Mouse (Mus musculus) hindbrain, embryonic 15.5 days (tissue): ENCODE measurements around the gene Ric1. TPM values are rescaled to one million over a fixed set of nuclear protein-coding genes. Genes with fewer than 3 reads are reported as not detected.

Experiments
- ATAC-seq: fragments of 200-750 bp; cut with Nextera tagmentation; 2 replicates; pipeline ENCODE4 v1.8.0; 2017; ENCODE audit warnings: low read depth, moderate number of reproducible peaks, moderate TSS enrichment; ENCODE audit not compliant: low FRiP score
- H3K27ac ChIP-seq: fragments of 300-500 bp; sonication (generic); replicated peaks from 2 replicates; pipeline ENCODE4 v1.5.1; 2015; ENCODE audit warnings: mild to moderate bottlenecking, inconsistent platforms
- H3K27me3 ChIP-seq: fragments of 300-500 bp; sonication (generic); 2 replicates; pipeline ENCODE4 v1.6.1; 2015; ENCODE audit warnings: control low read depth, inconsistent platforms
- H3K36me3 ChIP-seq: fragments of 300-500 bp; sonication (generic); 2 replicates; pipeline ENCODE4 v1.6.1; 2015; ENCODE audit warnings: control low read depth, inconsistent platforms
- H3K4me1 ChIP-seq: fragments of 300-500 bp; sonication (generic); replicated peaks from 2 replicates; pipeline ENCODE4 v1.6.1; 2015; ENCODE audit warnings: control low read depth, inconsistent platforms
- H3K4me2 ChIP-seq: fragments of 300-500 bp; sonication (generic); 2 replicates; pipeline ENCODE4 v1.6.1; 2015; ENCODE audit warnings: moderate library complexity, mild to moderate bottlenecking, inconsistent platforms
- H3K4me3 ChIP-seq: fragments of 300-500 bp; sonication (generic); 2 replicates; pipeline ENCODE4 v1.5.1; 2015; ENCODE audit warnings: mild to moderate bottlenecking, inconsistent platforms
- H3K9ac ChIP-seq: fragments of 300-500 bp; sonication (generic); 2 replicates; pipeline ENCODE4 v1.6.1; 2015; ENCODE audit warnings: inconsistent platforms
- H3K9me3 ChIP-seq: fragments of 300-500 bp; sonication (generic); 2 replicates; pipeline ENCODE4 v1.6.1; 2016; ENCODE audit warnings: control low read depth, inconsistent platforms
- WGBS: fragments of 180-500 bp; shearing (Covaris S2); methylation state at CpG from one replicate; pipeline ENCODE4 v1.1.7; 2015; 5-methylcytosine and 5-hydroxymethylcytosine counted together
- polyA plus RNA-seq: library from polyadenylated mRNA; unstranded; fragments of >200 nt; fragmentation: Nextera tagmentation; extraction: Ambion mirVana; gene quantifications from 2 replicates; pipeline ENCODE4 v1.2.1, GENCODE M21; 2015

Gene Ric1
- polyA plus RNA-seq, 1 experiment from 2014 or later: 12.0 TPM

GRCm38 (mm10) chr19:29596985-29597384 is 74.9 kb downstream of the Ric1 start:
- ATAC-seq: no peak
- H3K27ac ChIP-seq: no peak overlapping the region
- 93% methylated on average over 2 of the region's 2 CpGs for WGBS
- H3K4me3 ChIP-seq: no peak overlapping the region
- no peak overlapping the region for H3K9ac ChIP-seq
- H3K4me2 ChIP-seq: no peak overlapping the region
- peaks cover 47% of the 10 kb centered on the region for H3K36me3 ChIP-seq
- no peaks in the 10 kb centered on the region for H3K4me1 ChIP-seq
- no peaks in the 10 kb centered on the region for H3K27me3 ChIP-seq
- H3K9me3 ChIP-seq: no peaks in the 10 kb centered on the region

DNA sequence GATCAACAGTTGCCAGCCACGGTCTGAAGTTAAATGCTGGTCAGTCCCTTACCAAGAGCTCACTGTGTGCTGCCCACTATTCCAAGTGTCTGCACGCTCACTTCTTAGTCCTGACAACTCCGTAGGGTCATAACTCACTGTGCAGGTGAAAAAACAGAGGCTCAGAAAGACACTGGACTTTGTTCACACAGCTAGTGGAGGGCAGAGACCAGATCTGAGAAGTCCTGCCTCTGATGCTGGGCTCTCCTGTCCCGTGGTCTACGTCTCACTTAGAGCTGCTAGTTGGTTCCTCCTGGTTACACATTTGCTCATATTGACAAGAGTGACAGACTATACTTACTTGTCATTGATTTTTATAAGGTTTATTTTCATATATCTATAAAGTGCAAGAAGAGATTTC is 76.9 kb downstream of the Ric1 start:
- Histone ChIP-seq H3K4me2 (no peak overlapping the region), H3K9me3 (no peaks in the 10 kb centered on the region), H3K4me3 (no peak overlapping the region), H3K9ac (no peak overlapping the region), H3K27me3 (no peaks in the 10 kb centered on the region), H3K27ac (no peak overlapping the region), H3K4me1 (no peaks in the 10 kb centered on the region), H3K36me3 (peaks cover 65% of the 10 kb centered on the region)
- ATAC-seq: no peak
- WGBS: 95% methylated on average over 5 of the region's 5 CpGs

DNA sequence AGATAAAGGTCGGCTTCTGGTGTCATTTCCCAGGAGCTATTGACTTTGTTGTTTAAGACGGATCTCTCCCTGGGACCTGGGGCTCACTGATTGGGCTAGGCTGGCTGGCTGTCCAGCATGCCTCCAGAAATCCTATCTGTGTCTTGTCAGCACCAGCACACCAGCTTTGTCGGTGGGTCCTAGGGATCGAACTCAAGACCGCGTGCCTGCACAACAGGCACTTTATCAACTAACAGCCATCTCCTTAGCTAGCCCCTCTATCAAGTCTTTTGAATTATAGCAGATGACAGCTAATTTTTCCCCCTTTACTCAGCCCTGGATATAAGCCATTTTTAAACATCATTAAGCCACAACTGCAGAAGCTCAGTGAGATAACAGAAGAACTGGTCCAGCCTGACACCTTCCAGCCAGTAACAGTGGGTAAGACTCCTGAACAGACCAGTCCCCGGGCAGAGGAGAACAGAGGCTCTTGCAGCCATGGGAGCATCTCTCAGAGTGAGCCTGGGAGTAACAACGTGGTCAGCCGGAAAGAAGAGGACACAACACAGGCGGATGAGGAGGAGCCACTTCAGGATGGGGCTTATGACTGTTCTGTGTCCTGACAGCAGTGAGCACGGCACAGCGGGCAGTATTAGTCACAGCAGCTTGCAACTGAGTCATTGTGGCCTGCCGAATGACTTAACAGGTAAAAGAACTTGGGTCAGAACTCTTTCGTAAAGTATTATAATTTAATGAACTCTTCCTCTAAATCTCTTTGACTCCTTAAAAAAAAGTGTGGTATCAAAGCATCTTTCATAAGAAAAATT is 81.7 kb downstream of the Ric1 start:
- WGBS: 88% methylated on average over 14 of the region's 14 CpGs

DNA sequence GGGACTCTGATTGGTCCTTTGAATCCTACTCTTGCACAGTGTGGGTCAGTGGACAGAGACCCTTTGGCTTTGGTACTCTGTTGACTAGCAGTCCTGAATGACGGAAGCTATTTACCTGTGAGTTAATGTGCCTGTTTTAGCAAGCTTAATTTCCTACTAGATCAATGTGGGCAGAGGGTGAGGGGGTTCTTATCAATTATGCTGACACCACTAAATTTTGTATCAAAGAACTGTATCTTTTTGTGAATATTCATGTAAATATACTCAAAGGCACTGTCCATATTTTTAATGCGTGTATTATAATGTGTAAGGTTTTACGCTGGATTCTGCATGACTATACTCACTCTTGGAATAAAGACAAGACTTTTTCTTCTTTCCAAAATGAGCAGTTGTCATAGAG is 82.6 kb downstream of the Ric1 start:
- 89% methylated on average over 3 of the region's 3 CpGs for WGBS
- no peaks in the 10 kb centered on the region for H3K27me3 ChIP-seq

More for the DNA sequence above, 81.7 kb downstream of the Ric1 start:
- Histone ChIP-seq H3K4me1 (no peaks in the 10 kb centered on the region), H3K9ac (no peak overlapping the region), H3K27ac (no peak overlapping the region), H3K4me2 (no peak overlapping the region), H3K36me3 (peaks cover 45% of the 10 kb centered on the region), H3K27me3 (no peaks in the 10 kb centered on the region), H3K4me3 (no peak overlapping the region), H3K9me3 (no peaks in the 10 kb centered on the region)
- no peak for ATAC-seq

GRCm38 (mm10) chr19:29607521-29607920 is 85.4 kb downstream of the Ric1 start:
- Histone ChIP-seq H3K4me3 (no peak overlapping the region), H3K27ac (no peak overlapping the region), H3K9ac (no peak overlapping the region), H3K9me3 (no peaks in the 10 kb centered on the region), H3K4me2 (no peak overlapping the region), H3K4me1 (no peaks in the 10 kb centered on the region), H3K27me3 (no peaks in the 10 kb centered on the region), H3K36me3 (peaks cover 30% of the 10 kb centered on the region)
- no peak for ATAC-seq
- 95% methylated on average over 4 of the region's 4 CpGs for WGBS

More for the DNA sequence above, 82.6 kb downstream of the Ric1 start:
- H3K4me1 ChIP-seq: no peaks in the 10 kb centered on the region
- no peak overlapping the region for H3K9ac ChIP-seq
- no peaks in the 10 kb centered on the region for H3K9me3 ChIP-seq
- H3K27ac ChIP-seq: no peak overlapping the region
- H3K4me3 ChIP-seq: no peak overlapping the region
- H3K36me3 ChIP-seq: peaks cover 36% of the 10 kb centered on the region
- no peak overlapping the region for H3K4me2 ChIP-seq
- no peak for ATAC-seq

- 78% methylated on average over 4 of the region's 4 CpGs for WGBS
- no peaks in the 10 kb centered on the region for H3K9me3 ChIP-seq
- ATAC-seq: no peak
- H3K4me1 ChIP-seq: no peaks in the 10 kb centered on the region
- H3K27me3 ChIP-seq: no peaks in the 10 kb centered on the region
- H3K36me3 ChIP-seq: peaks cover 30% of the 10 kb centered on the region
- no peak overlapping the region for H3K27ac ChIP-seq
- no peak overlapping the region for H3K4me2 ChIP-seq
- no peak overlapping the region for H3K4me3 ChIP-seq
- H3K9ac ChIP-seq: no peak overlapping the region
Observed at GRCm38 (mm10) chr19:29608212-29608611, 86.1 kb downstream of the Ric1 start.

DNA sequence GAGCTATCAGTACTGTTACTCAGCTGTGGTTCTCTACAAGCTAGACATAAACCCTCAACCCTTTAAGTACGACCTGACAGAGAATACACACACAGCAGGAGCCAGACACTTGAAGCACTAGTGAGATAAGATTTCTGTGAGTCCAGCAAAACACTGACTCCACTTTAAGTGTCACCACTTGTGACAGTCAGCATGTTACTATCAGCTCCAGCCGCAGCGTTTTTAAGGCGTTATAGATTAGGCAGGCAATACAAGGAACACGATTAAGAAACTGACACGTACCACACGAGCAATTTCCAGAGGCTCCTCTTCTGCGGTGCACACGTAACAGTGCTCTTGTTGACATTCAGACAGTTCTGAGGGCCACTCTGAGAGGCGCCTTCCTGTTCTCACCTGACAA is 88.8 kb downstream of the Ric1 start:
- 90% methylated on average over 10 of the region's 10 CpGs for WGBS
- no peaks in the 10 kb centered on the region for H3K4me1 ChIP-seq
- no peaks in the 10 kb centered on the region for H3K9me3 ChIP-seq
- ATAC-seq: no peak
- no peak overlapping the region for H3K4me3 ChIP-seq
- H3K36me3 ChIP-seq: peaks cover 19% of the 10 kb centered on the region
- H3K27ac ChIP-seq: no peak overlapping the region
- H3K9ac ChIP-seq: no peak overlapping the region
- H3K4me2 ChIP-seq: no peak overlapping the region
- no peaks in the 10 kb centered on the region for H3K27me3 ChIP-seq

GRCm38 (mm10) chr19:29612102-29612501 is 90.0 kb downstream of the Ric1 start:
- 90% methylated on average over 2 of the region's 2 CpGs for WGBS
- no peaks in the 10 kb centered on the region for H3K27me3 ChIP-seq
- no peak overlapping the region for H3K4me3 ChIP-seq
- no peak overlapping the region for H3K9ac ChIP-seq
- H3K9me3 ChIP-seq: no peaks in the 10 kb centered on the region
- H3K27ac ChIP-seq: no peak overlapping the region
- no peak overlapping the region for H3K4me2 ChIP-seq
- peaks cover 19% of the 10 kb centered on the region for H3K36me3 ChIP-seq
- ATAC-seq: no peak
- H3K4me1 ChIP-seq: no peaks in the 10 kb centered on the region

GRCm38 (mm10) chr19:29641055-29641454 is 119.0 kb downstream of the Ric1 start:
- Histone ChIP-seq H3K4me3 (no peak overlapping the region), H3K27me3 (no peaks in the 10 kb centered on the region), H3K36me3 (no peaks in the 10 kb centered on the region; the same call in none of the 2 replicates), H3K4me1 (no peaks in the 10 kb centered on the region), H3K9me3 (no peaks in the 10 kb centered on the region), H3K4me2 (no peak overlapping the region), H3K27ac (no peak overlapping the region), H3K9ac (no peak overlapping the region)
- 62% methylated on average over 9 of the region's 9 CpGs for WGBS
- ATAC-seq: no peak

GRCm38 (mm10) chr19:29641510-29641909 is 119.4 kb downstream of the Ric1 start:
- Histone ChIP-seq H3K27ac (no peak overlapping the region), H3K9ac (no peak overlapping the region), H3K36me3 (no peaks in the 10 kb centered on the region; the same call in none of the 2 replicates), H3K9me3 (no peaks in the 10 kb centered on the region), H3K4me3 (no peak overlapping the region), H3K4me1 (no peaks in the 10 kb centered on the region), H3K4me2 (no peak overlapping the region), H3K27me3 (no peaks in the 10 kb centered on the region)
- 65% methylated on average over 5 of the region's 5 CpGs for WGBS
- ATAC-seq: no peak

- Histone ChIP-seq H3K4me2 (no peak overlapping the region), H3K4me1 (no peaks in the 10 kb centered on the region), H3K27ac (no peak overlapping the region), H3K27me3 (no peaks in the 10 kb centered on the region), H3K4me3 (no peak overlapping the region), H3K9ac (no peak overlapping the region), H3K36me3 (no peaks in the 10 kb centered on the region; the same call in none of the 2 replicates), H3K9me3 (no peaks in the 10 kb centered on the region)
- ATAC-seq: no peak
- WGBS: 70% methylated on average over 6 of the region's 6 CpGs
Observed at GRCm38 (mm10) chr19:29642211-29642610, 120.1 kb downstream of the Ric1 start.

DNA sequence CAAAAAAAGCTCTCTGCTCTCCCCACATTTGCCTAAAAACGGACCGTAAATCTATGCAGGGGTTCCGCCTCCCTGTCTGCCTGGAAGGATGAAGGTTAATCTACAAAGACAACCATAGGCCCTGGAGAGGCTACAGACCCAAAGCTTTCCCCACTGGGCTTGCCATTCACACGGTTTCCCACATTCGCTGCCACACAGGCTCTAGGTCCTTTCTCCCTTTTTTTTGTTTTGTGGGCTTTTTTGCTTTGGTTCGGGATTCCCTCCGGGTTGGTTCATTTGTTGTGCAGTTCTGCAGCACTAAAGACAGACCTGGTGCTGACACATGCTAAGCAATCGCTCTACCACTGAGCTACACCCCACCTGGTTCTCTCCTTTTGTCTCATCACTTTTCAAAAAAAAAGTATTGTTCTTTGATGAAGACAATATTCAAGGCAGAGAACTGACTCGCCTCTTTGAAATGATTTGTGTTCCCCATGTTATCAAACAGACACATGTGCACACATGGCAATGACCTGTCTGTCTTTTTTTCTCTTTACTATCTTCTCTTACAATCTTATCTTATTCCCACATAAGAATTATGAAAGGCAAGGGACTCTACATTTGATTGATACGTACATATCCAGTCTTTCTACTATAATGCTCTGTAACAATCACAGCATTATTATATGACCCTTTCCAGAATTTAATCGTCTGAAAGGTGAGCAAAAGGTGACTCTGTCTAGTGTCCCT is 121.3 kb downstream of the Ric1 start:
- H3K9me3 ChIP-seq: no peaks in the 10 kb centered on the region
- no peak overlapping the region for H3K4me3 ChIP-seq
- no peaks in the 10 kb centered on the region for H3K27me3 ChIP-seq
- no peak overlapping the region for H3K27ac ChIP-seq
- 80% methylated on average over 11 of the region's 11 CpGs for WGBS
- ATAC-seq: no peak
- H3K36me3 ChIP-seq: no peaks in the 10 kb centered on the region; the same call in 1 of the 2 replicates
- H3K9ac ChIP-seq: no peak overlapping the region
- no peak overlapping the region for H3K4me2 ChIP-seq
- peaks cover under 1% of the 10 kb centered on the region; the same call in 1 of the 2 replicates for H3K4me1 ChIP-seq
